Mouse (Mus musculus) frontal cortex, adult (tissue): Measurements from ENCODE around the gene Gm45785.
"Not testable (repeated sequence)": the region's sequence is repeated elsewhere in the genome, so short reads cannot be mapped to it uniquely, and the experiment has no call there.

Experiments used
- ATAC-seq: cut with Nextera tagmentation; 2 replicates; pipeline ENCODE4 v1.9.2; 2017; ENCODE audit warnings: mild to moderate bottlenecking, moderate library complexity, mixed read lengths; ENCODE audit not compliant: low TSS enrichment

Gm45785 gene

DNA sequence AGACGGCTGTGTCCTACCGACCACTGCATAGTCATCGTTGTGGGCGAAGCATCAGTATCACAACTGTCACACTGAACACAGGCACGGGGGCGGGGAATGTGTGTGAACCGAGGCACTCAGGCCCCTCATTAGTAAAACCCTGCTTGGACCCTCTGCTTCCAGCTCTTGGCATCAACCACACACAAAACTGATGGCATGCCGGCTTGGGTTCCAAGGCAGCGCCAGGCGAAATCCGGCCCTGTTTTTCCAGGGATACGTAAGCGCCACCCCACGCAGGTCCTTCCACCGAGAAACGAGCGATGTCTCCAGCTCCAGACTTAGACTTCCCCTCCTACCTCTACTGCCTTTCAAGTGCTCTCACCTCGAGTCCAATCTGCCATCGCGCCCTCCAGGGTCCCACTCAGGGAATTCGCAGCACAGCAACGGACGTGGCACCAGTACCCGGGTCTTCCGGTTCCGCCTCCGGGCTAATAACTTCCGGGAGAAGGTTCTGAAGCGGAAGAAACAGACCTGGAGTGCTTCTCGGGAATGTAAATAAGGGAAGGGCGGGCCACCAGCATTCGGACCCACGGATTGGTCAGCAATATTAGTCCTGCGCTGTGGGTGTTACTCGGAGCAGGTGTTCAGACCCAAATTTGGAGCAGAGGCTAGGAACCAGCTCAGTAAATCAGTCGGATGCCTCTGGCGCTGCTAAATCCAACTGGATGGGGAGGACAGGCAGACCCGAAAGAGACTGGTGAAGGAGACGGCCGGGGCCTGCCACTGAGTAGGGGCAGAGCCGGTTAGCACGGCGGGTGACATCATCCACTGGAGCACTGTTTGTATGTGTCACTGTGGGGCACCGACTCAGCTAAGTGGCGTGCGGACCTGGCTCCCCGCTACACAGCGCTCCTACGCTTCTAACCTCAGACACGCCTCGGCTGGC lies at the start of gene Gm45785:
TSS of gene Gm45785 (minus strand) at position 472 of the 925 bp plus-strand sequence.
- ATAC-seq, result peak; percentile 77

- no peak for ATAC-seq
Measured at GRCm38 (mm10) chr7:140905642-140906081, 49.5 kb upstream of the Gm45785 start.

- no peak for ATAC-seq
Measured at GRCm38 (mm10) chr7:140903212-140903611, 47.1 kb upstream of the Gm45785 start.

DNA sequence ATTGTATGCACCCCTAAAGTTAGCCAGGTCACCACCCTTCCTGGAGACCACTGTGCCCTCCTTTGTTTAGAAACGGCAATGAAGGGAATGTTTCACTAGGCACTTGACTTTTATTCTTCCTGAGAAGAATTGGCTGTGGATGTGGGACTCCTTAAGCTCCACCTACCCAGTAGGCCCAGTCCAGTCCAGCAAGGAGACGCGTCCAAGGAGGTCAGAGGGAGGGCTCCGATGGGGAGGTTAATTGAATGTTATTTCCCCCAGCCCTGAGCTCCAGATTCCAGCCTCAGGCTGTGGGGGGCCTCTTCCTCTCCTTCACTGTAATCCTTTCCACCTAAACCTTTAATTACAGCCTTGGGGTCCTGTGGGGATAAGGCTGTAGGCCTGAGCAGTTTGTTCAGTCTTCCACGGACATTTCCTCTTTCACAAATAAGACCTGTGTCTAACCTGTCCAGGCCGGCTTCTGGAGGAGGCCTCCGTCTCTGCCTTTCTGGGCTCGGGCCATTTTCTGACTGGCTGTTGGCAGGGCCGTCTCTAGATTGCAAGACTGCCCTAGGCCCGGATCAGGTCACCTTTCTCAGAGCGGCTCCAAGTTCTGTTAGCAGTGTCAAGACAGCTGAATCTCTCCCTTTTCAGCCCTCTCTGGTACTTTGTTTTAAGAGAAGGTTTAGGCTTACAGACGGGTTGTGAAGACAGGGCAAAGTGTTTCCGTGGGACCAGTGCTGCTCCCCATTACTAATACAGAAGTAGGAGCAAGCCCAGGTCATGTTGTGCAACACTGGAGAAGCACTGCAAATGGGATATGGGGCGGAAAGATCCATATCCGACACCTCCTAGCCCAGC lies 46.1 kb upstream of the Gm45785 start:
- no peak for ATAC-seq

- ATAC-seq, result no peak
Measured at GRCm38 (mm10) chr7:140900220-140900619, 44.1 kb upstream of the Gm45785 start, which contains the start of gene Cox8b. TSS of gene Cox8b (minus strand) at chr7:140900446.

GRCm38 (mm10) chr7:140899121-140899520 lies 43.0 kb upstream of the Gm45785 start:
- no peak for ATAC-seq

GRCm38 (mm10) chr7:140897863-140898262 lies 41.7 kb upstream of the Gm45785 start:
- ATAC-seq, result no peak

DNA sequence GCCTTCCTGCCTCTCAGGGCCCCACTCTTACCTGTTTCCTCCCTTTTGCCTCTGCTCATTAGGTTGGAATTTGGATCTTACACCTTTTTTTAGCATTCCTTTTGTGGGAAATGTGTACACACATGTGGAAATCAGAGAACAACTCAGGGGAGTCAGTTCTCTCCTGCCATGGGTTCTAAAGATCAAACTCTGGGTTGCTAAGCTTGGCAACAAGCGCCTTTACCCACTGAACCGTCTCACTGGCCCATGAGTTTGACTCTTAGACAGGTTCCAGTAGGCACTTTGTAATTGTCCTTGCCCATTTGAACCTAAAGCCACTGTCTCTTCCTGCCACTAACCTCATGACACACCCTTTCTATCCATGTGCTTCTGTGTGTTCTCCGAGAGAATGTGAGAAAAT lies 38.5 kb upstream of the Gm45785 start:
- ATAC-seq, result no peak

GRCm38 (mm10) chr7:140894031-140894430 lies 37.9 kb upstream of the Gm45785 start:
- ATAC-seq, result no peak

- ATAC-seq, result not testable (repeated sequence)
Measured at GRCm38 (mm10) chr7:140890636-140891035, 34.5 kb upstream of the Gm45785 start.

DNA sequence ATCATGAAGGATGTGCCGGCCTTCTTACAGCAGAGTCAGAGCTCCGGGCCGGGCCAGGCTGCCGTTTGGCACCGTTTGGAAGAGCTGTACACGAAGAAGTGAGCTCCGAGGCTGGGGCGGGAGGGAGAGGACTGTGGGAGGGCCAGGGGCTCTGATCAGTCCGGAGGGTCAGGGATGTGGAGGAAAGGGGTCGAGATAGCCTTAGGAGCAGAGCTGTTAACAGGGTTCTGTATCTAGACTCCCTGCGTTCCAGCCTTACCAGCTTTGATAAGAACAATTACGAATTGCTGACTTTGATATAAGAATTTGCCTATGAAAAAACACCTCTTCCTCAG lies 26.3 kb upstream of the Gm45785 start:
- no peak; the same call in 1 of the 2 replicates for ATAC-seq

- ATAC-seq, result peak; percentile 95
Measured at GRCm38 (mm10) chr7:140881696-140882468, 25.8 kb upstream of the Gm45785 start, which contains the start of the genes Psmd13 and Sirt3. TSS of gene Psmd13 (plus strand) at chr7:140881968. TSS of gene Sirt3 (minus strand) at chr7:140882309.

- ATAC-seq, result no peak
Measured at GRCm38 (mm10) chr7:140880865-140881515, 24.9 kb upstream of the Gm45785 start.

DNA sequence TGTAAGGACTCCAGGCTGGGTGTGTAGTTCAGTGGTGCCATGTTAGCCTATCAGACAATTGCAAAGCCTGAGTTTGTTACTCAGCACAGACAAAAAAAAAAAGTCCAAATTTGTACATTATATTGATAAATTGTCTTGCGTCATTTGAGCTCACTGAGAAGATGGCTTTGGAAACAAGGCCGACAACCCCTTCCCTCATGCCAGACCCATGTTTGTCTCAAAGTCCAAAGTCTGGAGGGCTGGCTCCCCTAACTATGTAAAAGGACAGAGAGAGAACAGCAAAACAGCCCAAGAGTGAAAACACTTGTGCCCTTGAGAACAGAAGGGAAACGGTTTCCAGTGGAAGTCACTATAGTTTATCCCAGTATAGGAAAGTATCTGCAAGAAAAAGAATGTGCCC lies 24.3 kb upstream of the Gm45785 start:
- no peak for ATAC-seq

DNA sequence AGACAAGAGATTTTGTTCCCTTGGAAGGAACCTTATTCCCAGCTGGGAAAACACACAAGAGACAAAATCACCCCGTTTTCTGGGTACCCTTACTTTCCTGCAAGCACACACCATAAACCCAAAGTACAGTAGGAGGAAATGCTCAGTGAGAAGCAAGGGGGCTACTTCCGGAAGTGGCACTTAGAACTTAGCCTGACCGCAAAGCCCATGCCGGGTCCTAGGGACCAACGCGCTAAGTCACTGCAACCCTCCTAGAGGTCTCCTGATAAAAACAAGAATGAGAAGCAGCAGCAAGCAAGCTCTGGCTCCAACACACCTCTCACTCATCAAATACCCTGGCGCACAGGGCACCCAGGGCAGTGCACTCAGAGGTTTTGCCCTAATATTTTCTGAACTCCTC lies 23.2 kb upstream of the Gm45785 start:
- ATAC-seq, result no peak

DNA sequence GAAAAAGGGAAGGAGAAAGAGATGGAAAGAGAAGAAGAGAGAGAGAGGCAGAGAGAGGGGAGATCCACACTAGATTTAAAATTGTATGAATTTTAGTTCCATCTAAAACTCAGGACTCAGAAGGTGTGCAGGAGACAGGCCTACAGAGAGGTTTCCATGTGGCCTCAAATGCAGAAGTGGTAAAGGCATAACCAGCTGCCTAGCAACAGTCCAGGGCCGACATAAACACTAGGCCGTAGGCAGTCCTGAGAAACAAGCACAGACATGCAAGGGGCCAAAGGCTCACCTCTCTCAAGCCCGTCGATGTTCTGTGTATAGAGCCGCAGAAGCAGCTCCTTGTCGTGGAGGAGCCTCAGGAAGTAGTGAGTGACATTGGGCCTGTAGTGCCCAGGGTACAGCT lies 21.2 kb upstream of the Gm45785 start:
- no peak for ATAC-seq

DNA sequence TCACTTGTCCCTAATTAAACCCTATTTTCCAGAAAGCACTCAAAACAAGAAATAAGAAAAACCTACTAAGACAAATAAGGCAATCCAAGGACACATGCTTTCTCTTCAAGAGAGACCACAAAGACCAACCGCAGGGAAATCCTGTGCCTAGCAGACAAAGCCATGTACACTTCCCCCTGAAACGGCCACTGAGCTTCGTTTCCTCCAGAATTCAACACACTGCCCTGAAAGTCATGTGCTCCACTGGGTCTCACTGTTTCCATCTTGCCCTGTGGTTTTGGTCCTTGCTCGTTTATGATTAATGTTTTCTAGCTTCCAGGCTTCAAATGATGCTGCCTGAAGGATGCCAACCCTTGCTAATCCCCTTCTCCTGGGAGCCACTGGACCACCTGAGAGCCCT lies 18.1 kb upstream of the Gm45785 start:
- no peak for ATAC-seq

- no peak for ATAC-seq
Measured at GRCm38 (mm10) chr7:140864761-140865160, 8.6 kb upstream of the Gm45785 start.

GRCm38 (mm10) chr7:140860728-140861127 lies 4.6 kb upstream of the Gm45785 start:
- ATAC-seq, result no peak

DNA sequence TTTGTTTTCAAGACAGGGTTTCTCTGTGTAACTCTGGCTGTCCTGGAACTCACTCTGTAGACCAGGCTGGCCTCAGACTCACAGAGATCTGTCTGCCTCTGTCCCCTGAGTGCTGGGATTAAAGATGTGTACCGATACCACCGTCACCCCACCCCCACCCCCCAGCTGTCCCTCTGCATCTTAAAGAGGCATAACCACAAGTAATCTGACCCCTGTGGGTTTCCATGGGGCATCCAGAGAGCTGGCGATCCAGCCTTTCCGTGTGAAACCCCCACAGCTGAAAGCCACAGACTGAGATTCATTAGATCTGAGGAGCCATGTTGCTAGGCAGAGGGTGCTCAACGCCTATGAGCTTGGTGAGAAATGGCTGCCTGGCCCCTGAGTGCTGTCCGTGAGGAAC lies 3.9 kb upstream of the Gm45785 start:
- ATAC-seq, result no peak

DNA sequence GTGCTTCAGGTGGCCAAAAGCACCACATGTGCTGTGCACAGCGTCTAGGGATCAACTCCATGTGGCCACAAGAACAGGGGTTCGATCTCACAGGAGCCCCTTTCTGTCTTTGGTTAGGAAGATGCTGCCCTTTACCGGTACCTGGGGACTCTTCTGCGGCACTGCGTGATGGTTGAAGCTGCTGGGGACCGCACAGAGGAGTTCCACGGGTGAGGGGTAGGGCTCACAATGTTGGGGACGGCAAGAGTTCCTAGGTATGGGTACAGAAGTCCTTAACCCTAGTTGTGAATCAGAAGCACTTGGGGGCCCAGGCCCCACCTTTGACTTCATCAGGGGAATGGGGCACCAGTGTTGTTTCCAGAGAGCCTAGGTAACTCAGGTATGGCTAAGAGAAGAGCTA lies 2.6 kb upstream of the Gm45785 start:
- no peak for ATAC-seq
